Mouse (Mus musculus): ENCODE results near the gene Olfr1295.
A peak's percentile ranks its signal among the peaks of the same experiment; 100 is the strongest.

Gene Olfr1295

DNA sequence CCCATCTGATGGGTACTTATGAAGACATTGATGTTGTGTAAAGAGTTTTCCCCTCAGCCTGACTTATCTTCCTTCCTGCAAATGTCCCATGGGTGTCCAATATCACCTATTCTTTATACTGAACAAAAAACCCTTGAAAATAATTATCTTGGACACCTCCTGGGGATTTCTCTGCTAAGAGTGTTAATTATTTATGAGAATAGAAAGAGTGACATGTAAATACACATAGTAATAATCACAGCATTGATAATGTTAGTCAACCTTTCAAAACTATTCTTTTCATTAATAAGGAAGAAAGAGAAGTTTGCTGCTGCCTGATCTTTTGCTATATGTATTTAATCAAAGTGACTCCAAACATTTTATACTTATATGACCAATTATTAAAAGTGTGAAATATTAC lies at the start of gene Olfr1295:
TSS of gene Olfr1295 (minus strand) at position 101 of the 400 bp plus-strand sequence.
- no peak for DNase-seq (ENCODE audit: low spot score in 2 of 2)

DNA sequence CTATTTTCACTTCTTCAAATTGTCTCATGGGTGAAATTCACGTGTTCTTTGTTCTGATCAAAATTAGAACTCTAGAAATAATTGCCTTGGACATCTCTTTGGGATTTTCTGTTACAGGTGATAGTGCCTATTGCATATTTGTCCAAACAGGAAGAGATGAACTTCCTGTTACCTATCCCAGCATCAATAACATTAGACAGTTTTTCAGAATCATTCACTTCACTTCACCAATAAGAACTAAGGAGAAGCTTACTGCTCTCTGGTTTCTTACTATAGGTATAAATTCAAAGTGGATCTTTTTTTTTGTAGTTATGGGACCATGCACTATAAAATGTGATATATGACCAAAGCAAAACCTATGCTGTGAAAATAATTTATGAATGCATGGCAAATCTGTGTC lies 29.3 kb downstream of the Olfr1295 start, which contains the start of gene Olfr1294:
TSS of gene Olfr1294 (minus strand) at position 101 of the 400 bp plus-strand sequence.
- no peak for DNase-seq (ENCODE audit: low spot score in 2 of 2)

DNA sequence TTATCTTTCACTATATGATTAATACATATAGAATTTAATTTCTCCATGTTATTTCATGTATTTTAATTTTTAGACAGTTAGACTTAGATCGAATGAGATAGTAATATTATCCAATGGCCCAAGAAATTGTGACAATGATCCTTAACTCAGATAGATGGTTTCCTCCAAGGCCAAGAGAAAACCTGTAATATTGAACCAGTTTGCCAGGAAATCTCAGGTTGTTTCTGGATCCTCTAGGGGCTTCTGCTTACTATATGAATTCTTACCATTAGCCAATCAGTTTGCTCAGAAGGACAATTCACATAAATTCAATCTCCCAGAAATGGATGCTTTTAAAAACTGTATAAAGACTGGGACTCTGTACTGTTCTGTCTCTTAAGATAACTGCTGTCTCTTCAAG lies 44.6 kb downstream of the Olfr1295 start, which contains the start of gene Olfr1293-ps:
TSS of gene Olfr1293-ps (plus strand) at position 301 of the 400 bp plus-strand sequence.
- no peak for DNase-seq (ENCODE audit: low spot score in 2 of 2)

DNA sequence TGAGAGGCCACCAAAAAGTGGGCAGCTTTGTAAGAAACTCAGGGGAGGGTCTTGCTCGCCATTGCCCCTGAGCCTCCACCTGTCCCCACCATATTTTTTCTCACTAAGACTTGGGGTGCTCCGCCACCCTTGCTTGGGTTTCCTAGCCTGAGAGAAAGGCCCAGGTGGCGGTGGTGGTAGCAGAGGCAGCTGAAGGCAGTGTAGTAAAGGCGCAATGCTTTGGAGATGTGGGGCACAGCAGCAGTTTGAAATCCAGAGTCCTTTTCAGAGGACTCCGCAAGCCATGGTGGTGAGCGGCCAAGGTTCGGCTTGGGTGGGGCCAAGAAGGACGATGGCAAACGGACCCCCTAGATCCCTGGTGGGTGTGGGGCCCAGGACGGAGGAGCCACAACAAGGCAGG lies 52.0 kb downstream of the Olfr1295 start:
- peak in 1 of 2 experiments; percentile 53 for DNase-seq (ENCODE audit: low spot score in 2 of 2)
